Mouse (Mus musculus) midbrain, postnatal 0 days (tissue): ENCODE measurements around the gene Pafah1b3. TPM values are rescaled to one million over a fixed set of nuclear protein-coding genes. Genes with fewer than 3 reads are reported as not detected.

Experiments used
- ATAC-seq: fragments of 200-750 bp; cut with Nextera tagmentation; 2 replicates; pipeline ENCODE4 v1.8.0; 2017; ENCODE audit warnings: moderate number of reproducible peaks, mild to moderate bottlenecking, moderate TSS enrichment, moderate library complexity; ENCODE audit not compliant: low FRiP score
- DNase-seq: peaks from one replicate; pipeline ENCODE4 v3.0.0-alpha.2; 2015; ENCODE audit warnings: low spot score
- H3K27ac ChIP-seq: fragments of 300-500 bp; sonication (generic); 2 replicates; pipeline ENCODE4 v1.5.1; 2014; ENCODE audit warnings: low read depth, mild to moderate bottlenecking, low read length, mixed read lengths
- H3K27me3 ChIP-seq: fragments of 300-500 bp; sonication (generic); 2 replicates; pipeline ENCODE4 v1.6.1; 2014; ENCODE audit warnings: low read length, control low read depth, mixed read lengths; ENCODE audit not compliant: insufficient read depth
- H3K36me3 ChIP-seq: fragments of 300-500 bp; sonication (generic); 2 replicates; pipeline ENCODE4 v1.6.1; 2014; ENCODE audit warnings: low read length, control low read depth, mixed read lengths; ENCODE audit not compliant: insufficient read depth
- H3K4me1 ChIP-seq: fragments of 300-500 bp; sonication (generic); 2 replicates; pipeline ENCODE4 v1.6.1; 2014; ENCODE audit warnings: mild to moderate bottlenecking, control low read depth, antibody characterized with exemption, low read length, mixed read lengths; ENCODE audit not compliant: insufficient read depth
- H3K4me2 ChIP-seq: fragments of 300-500 bp; sonication (generic); 2 replicates; pipeline ENCODE4 v1.6.1; 2014; ENCODE audit warnings: low read depth, mild to moderate bottlenecking, low read length, mixed read lengths; ENCODE audit not compliant: poor library complexity, severe bottlenecking
- H3K4me3 ChIP-seq: fragments of 300-500 bp; sonication (generic); 2 replicates; pipeline ENCODE4 v1.5.1; 2014; ENCODE audit warnings: low read depth, mild to moderate bottlenecking, low read length, moderate library complexity
- H3K9ac ChIP-seq: fragments of 300-500 bp; sonication (generic); replicated peaks from 2 replicates; pipeline ENCODE4 v1.6.1; 2014; ENCODE audit warnings: mild to moderate bottlenecking, low read length, moderate library complexity, mixed read lengths; ENCODE audit not compliant: poor library complexity, severe bottlenecking
- H3K9me3 ChIP-seq: fragments of 300-500 bp; sonication (generic); 2 replicates; pipeline ENCODE4 v1.6.1; 2016; ENCODE audit warnings: low read length, control low read depth
- CTCF ChIP-seq: IDR thresholded peaks from 2 replicates; pipeline ENCODE4 v1.5.1; 2016; ENCODE audit warnings: antibody characterized with exemption, mild to moderate bottlenecking
- WGBS: fragments of 180-500 bp; shearing (Covaris S2); extraction: QIAGEN DNeasy Blood & Tissue Kit; methylation state at CpG from one replicate; pipeline ENCODE4 v1.1.7; 2014; 5-methylcytosine and 5-hydroxymethylcytosine counted together
- polyA plus RNA-seq: library from polyadenylated mRNA; unstranded; fragments of >200 nt; fragmentation: Nextera tagmentation; extraction: Ambion mirVana; gene quantifications from 2 replicates; pipeline ENCODE4 v1.2.1, GENCODE M21; 2015
- total RNA-seq: library from RNA; depleted of rRNA; stranded (reverse); fragments of >200 nt; gene quantifications from 2 replicates; pipeline ENCODE4 v1.2.3, GENCODE M21; 2014; rRNA removed

Pafah1b3 gene
- 595 and 661 TPM in 2 replicates for total RNA-seq
- polyA plus RNA-seq = 604 and 629 TPM in 2 replicates

DNA sequence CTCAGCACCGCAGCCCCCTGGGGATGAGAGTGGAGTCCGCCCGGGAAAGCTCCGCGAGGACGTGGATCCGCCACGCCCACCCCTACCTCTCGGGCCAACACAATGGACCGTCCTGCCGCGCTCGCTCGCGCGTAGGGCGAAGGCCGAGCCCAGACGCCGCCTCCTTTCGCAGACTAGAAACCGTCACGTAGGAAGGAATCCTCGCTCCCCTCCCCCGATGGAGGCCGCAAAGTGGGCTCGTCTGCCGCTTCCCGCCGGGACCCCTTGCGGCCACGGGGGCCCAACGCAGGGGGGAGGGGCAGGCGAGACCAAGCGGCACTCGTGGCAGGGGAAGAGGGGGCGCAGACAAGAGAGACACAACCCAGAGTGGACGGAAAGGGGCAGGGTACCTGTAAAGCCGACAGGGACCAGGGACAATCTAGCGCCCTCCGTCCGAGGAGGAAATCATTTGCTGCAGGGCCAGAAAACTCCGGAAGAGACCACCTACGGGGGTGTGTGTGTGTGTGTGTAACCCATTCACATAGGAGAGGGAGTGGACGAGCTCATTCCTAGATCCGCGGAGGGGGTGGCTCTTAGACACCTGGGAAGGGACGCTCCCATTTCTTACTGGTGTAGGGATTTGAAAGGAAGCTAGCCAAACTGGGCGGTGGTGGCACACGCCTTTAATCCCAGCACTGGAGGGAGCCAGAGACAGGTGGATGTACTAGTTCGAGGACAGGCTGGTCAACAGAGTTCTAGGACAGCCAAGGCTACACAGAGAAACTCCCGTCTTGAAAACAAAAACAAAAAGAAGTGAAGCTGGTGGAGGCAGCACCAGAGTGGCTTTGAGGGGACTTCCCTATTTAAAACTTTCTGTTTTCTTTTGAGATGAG is at the start of gene Pafah1b3:
Gene Pafah1b3, minus strand, starts transcription at position 533 of the 872 bp plus-strand sequence.
- Histone ChIP-seq H3K36me3 (peaks cover 19% of the 10 kb centered on the region), H3K27ac (peak within 1 kb of the TSS; percentile 91), H3K9me3 (no peaks in the 10 kb centered on the region), H3K27me3 (no peaks in the 10 kb centered on the region), H3K4me3 (peak within 1 kb of the TSS; percentile 73), H3K9ac (peak within 1 kb of the TSS; percentile 68), H3K4me2 (peak within 1 kb of the TSS; percentile 55), H3K4me1 (peaks cover 6% of the 10 kb centered on the region; the same call in 1 of the 2 replicates)
- WGBS = under 1% methylated on average over 50 of the region's 52 CpGs
- DNase-seq (peak; percentile 98), ATAC-seq (peak; percentile 87)
- TF ChIP-seq CTCF = peak; percentile 64

DNA sequence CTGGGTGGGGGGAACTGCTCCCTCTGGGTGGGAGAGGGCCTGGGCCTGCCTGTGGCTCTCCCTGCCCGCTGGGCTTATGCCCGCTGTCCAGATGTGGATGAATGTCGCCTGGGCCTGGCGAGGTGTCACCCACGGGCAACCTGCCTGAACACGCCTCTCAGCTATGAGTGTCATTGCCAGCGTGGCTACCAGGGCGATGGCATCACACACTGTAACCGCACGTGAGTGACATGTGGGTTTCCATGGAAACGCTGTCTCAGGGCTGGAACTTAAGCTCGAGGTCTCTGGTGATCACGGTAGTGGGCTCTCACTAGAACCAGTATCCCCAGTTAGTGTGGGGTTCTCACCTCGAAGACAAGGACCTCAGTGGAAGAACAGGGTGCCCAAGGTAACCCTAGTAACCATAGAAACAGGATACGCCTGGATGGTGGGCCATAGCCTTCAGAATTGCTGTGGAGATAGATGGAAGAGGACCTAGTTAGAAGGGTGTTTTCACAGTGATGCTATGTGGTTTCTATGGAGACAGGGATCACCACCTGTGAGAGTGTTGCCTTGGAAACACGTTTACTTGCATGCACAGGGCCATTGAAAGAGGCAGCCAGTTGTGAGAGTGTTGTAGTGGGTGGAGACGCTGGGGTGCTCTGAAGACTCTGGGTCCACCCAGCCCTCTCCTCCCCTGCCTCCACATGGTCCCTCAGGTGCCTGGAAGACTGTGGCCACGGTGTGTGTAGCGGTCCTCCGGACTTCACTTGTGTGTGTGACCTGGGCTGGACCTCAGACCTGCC is 43.4 kb upstream of the Pafah1b3 start:
- Histone ChIP-seq H3K4me1 (peaks cover 3% of the 10 kb centered on the region; the same call in 1 of the 2 replicates), H3K36me3 (peaks cover 55% of the 10 kb centered on the region), H3K9me3 (no peaks in the 10 kb centered on the region), H3K4me2 (no peak overlapping the region), H3K27ac (peak overlapping the region; percentile 59), H3K27me3 (no peaks in the 10 kb centered on the region), H3K9ac (no peak overlapping the region), H3K4me3 (no peak overlapping the region)
- ATAC-seq = peak; percentile 64
- no peak for TF ChIP-seq CTCF
- DNase-seq = peak; percentile 49
- 62% methylated on average over 20 of the region's 20 CpGs for WGBS

DNA sequence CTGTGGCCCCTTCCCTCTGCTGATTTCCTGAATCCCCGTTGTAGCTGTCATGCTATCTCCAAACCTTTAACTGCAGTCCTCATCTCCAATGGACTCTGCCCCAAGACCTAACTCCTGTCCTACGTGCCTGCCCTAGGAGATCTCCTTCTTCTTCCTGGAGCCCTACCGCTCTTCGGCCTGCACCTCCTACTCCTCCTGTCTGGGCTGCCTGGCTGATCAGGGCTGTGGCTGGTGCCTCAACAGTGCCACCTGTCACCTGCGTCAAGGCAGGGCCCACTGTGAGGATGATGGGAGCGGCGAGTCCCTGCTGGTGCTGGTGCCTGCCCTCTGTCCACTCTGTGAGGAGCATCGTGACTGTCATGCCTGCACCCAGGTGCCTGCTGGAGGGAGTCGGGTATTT is 41.5 kb upstream of the Pafah1b3 start:
- 94% methylated on average over 9 of the region's 9 CpGs for WGBS
- no peak for ATAC-seq
- no peaks in the 10 kb centered on the region for H3K27me3 ChIP-seq
- DNase-seq = no peak
- no peak overlapping the region for H3K4me3 ChIP-seq
- no peak overlapping the region for H3K9ac ChIP-seq
- no peaks in the 10 kb centered on the region for H3K9me3 ChIP-seq
- no peak overlapping the region for H3K27ac ChIP-seq
- H3K4me1 ChIP-seq = peaks cover 3% of the 10 kb centered on the region; the same call in 1 of the 2 replicates
- H3K36me3 ChIP-seq = peaks cover 56% of the 10 kb centered on the region
- TF ChIP-seq CTCF = no peak
- H3K4me2 ChIP-seq = no peak overlapping the region

DNA sequence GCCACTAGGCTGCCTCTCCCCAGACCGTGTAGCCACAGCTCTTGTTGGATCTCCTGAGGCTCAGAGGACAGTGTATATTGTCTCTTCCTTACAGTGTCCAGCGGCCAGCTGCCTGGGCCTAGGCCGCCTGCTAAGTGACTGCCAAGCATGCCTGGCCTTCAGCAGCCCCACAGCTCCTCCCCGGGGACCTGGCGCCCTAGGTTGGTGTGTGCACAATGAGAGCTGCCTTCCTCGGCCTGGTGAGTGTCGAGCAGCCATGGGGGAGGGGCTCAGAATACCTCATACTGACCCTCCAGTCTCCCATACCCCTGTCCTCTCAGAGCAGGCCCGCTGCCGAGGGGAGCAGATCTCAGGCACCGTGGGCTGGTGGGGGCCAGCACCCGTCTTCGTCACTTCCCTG is 36.7 kb upstream of the Pafah1b3 start:
- ATAC-seq (no peak), DNase-seq (no peak)

DNA sequence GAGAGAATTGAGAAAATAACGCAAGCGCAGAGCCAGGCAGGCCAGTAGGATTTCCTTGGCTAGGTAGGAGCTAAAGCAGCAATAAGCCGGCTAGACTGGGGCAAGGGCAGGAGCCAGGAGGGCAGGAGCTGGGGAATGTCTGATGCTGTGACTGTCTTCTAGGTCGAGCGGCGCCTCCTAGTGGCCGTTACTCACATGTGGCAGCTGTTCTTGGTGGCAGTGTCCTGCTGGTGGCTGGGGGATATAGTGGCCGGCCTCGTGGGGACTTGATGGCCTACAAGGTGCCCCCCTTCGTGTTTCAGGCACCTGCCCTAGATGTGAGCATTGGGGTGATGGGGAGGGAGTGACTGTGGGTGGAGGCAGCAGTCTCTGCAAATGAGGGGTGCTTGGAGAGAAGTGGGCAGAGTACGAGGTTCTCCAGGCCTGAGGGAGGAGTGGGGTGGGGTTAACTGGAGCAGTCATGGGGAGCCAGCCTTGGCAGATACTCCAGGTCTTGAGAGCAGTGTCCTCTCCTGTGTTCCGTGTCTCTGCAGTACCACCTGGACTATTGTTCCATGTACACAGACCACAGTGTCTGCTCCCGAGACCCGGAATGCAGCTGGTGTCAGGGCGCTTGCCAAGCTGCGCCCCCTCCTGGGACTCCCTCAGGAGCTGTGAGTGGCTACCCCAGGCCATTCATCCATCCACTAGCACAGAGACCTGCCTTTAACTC is 36.0 kb upstream of the Pafah1b3 start:
- WGBS = 42% methylated on average over 16 of the region's 16 CpGs
- Histone ChIP-seq H3K9ac (no peak overlapping the region), H3K4me2 (no peak overlapping the region), H3K27ac (no peak overlapping the region), H3K4me1 (no peaks in the 10 kb centered on the region), H3K27me3 (no peaks in the 10 kb centered on the region), H3K4me3 (no peak overlapping the region), H3K36me3 (peaks cover 50% of the 10 kb centered on the region), H3K9me3 (no peaks in the 10 kb centered on the region)
- DNase-seq (peak; percentile 68), ATAC-seq (peak; percentile 42)
- peak; percentile 74 for TF ChIP-seq CTCF

More for the DNA sequence above, 36.7 kb upstream of the Pafah1b3 start:
- no peak overlapping the region for H3K9ac ChIP-seq
- no peaks in the 10 kb centered on the region for H3K27me3 ChIP-seq
- H3K4me1 ChIP-seq = no peaks in the 10 kb centered on the region
- H3K9me3 ChIP-seq = no peaks in the 10 kb centered on the region
- no peak overlapping the region for H3K27ac ChIP-seq
- no peak overlapping the region for H3K4me3 ChIP-seq
- no peak for TF ChIP-seq CTCF
- no peak overlapping the region for H3K4me2 ChIP-seq
- 80% methylated on average over 12 of the region's 12 CpGs for WGBS
- peaks cover 53% of the 10 kb centered on the region for H3K36me3 ChIP-seq
